Mouse (Mus musculus) granulocyte monocyte progenitor cell, adult 5-6 weeks (primary cell): Measurements from ENCODE around the gene Kctd3. TPM values are rescaled to one million over a fixed set of nuclear protein-coding genes. Genes with fewer than 3 reads are reported as not detected.
"Not testable (repeated sequence)": the region's sequence is repeated elsewhere in the genome, so short reads cannot be mapped to it uniquely, and the experiment has no call there.

Source experiments
- ATAC-seq: replicated peaks from 2 replicates; pipeline ENCODE4 v1.8.0; 2016; ENCODE audit warnings: mild to moderate bottlenecking, moderate TSS enrichment, inconsistent platforms; ENCODE audit not compliant: poor library complexity, severe bottlenecking
- total RNA-seq, 2 experiments: library from RNA; stranded (forward) in 1 of 2; stranded (reverse) in 1 of 2; fragments of 200-712, 200-1000 nt in 1 of 2; fragments of >200 nt in 1 of 2; fragmentation: Nextera tagmentation in 1 of 2; gene quantifications; 2 replicates each; pipeline ENCODE4 v1.2.3; 2014 to 2017

Kctd3 gene
- total RNA-seq (2014; fragmentation: Nextera tagmentation) (10.5 and 19.1 TPM in 2 replicates), total RNA-seq (2017) (17.5 and 21.8 TPM in 2 replicates)

GRCm38 (mm10) chr1:189007239-189007979 is at the start of gene Kctd3:
Kctd3 (minus strand) TSS chr1:189007841.
- peak; percentile 96 for ATAC-seq

- no peak for ATAC-seq
Observed at GRCm38 (mm10) chr1:189057425-189057824, 49.8 kb upstream of the Kctd3 start.

GRCm38 (mm10) chr1:189055933-189056332 is 48.3 kb upstream of the Kctd3 start:
- ATAC-seq = no peak

GRCm38 (mm10) chr1:189054941-189055551 is 47.4 kb upstream of the Kctd3 start:
- no peak for ATAC-seq

- ATAC-seq = peak; percentile 48; the same call in 1 of the 2 replicates
Observed at GRCm38 (mm10) chr1:189054191-189054590, 46.5 kb upstream of the Kctd3 start.

- ATAC-seq = no peak
Observed at GRCm38 (mm10) chr1:189052189-189052588, 44.5 kb upstream of the Kctd3 start.

GRCm38 (mm10) chr1:189050122-189050521 is 42.5 kb upstream of the Kctd3 start:
- no peak for ATAC-seq

- ATAC-seq = no peak
Observed at GRCm38 (mm10) chr1:189048331-189048730, 40.7 kb upstream of the Kctd3 start.

GRCm38 (mm10) chr1:189047918-189048317 is 40.3 kb upstream of the Kctd3 start:
- ATAC-seq = no peak

GRCm38 (mm10) chr1:189046831-189047230 is 39.2 kb upstream of the Kctd3 start:
- ATAC-seq = no peak

- ATAC-seq = no peak
Observed at GRCm38 (mm10) chr1:189046301-189046700, 38.7 kb upstream of the Kctd3 start.

GRCm38 (mm10) chr1:189041261-189041660 is 33.6 kb upstream of the Kctd3 start:
- peak; percentile 30; the same call in 1 of the 2 replicates for ATAC-seq

- ATAC-seq = no peak
Observed at GRCm38 (mm10) chr1:189039348-189039747, 31.7 kb upstream of the Kctd3 start.

GRCm38 (mm10) chr1:189032817-189033216 is 25.2 kb upstream of the Kctd3 start:
- ATAC-seq = not testable (repeated sequence)

GRCm38 (mm10) chr1:189030975-189031374 is 23.3 kb upstream of the Kctd3 start:
- no peak for ATAC-seq

GRCm38 (mm10) chr1:189028267-189028666 is 20.6 kb upstream of the Kctd3 start:
- ATAC-seq = peak; percentile 35; the same call in 1 of the 2 replicates

GRCm38 (mm10) chr1:189026885-189027284 is 19.2 kb upstream of the Kctd3 start:
- no peak for ATAC-seq

- no peak for ATAC-seq
Observed at GRCm38 (mm10) chr1:189023701-189024080, 16.1 kb upstream of the Kctd3 start.

GRCm38 (mm10) chr1:189022925-189023700 is 15.5 kb upstream of the Kctd3 start:
- ATAC-seq = peak; percentile 57

- ATAC-seq = no peak
Observed at GRCm38 (mm10) chr1:189015372-189015771, 7.7 kb upstream of the Kctd3 start.

- ATAC-seq = no peak
Observed at GRCm38 (mm10) chr1:189013587-189013921, 5.9 kb upstream of the Kctd3 start.
